Comparison of ENCODE assay signal across 8 mouse cellular contexts in genomic region chr7:122969231-122970032, GRCm38 (mm10). TPM values are rescaled to one million over a fixed set of nuclear protein-coding genes. Genes with fewer than 3 reads are reported as not detected.
DNase-seq lines count a peak whose midpoint lies in the region; ATAC-seq lines count a peak whose summit lies in the region.

No protein-coding gene starts in this region.

- peak overlapping the region; percentile 100 for H3K9ac ChIP-seq in intestine, embryonic 14.5 days (ENCODE audit: low read length)

- no peaks in the 10 kb centered on the region for H3K27me3 ChIP-seq in intestine, embryonic 14.5 days (replicated peaks; ENCODE audit: control insufficient read depth, insufficient read depth, low read length)

- WGBS in intestine, embryonic 14.5 days, result under 1% methylated on average over 62 of the region's 62 CpGs

- DNase-seq in adipocyte (ENCODE audit: low spot score), result peak; percentile 86
- DNase-seq in embryo, embryonic 10 days (ENCODE audit: low spot score), result peak; percentile 93
- peak; percentile 93 for DNase-seq in gastrocnemius, postnatal 14 days
- DNase-seq in intestine, embryonic 14.5 days (ENCODE audit: low spot score), result peak; percentile 92
- peak; percentile 95 to 97 for DNase-seq in left cerebral cortex, postnatal 14 days (ENCODE audit: low spot score in 2 of 2)
- DNase-seq in mesoderm, embryonic 11.5 days (ENCODE audit: low read depth, low spot score), result peak; percentile 98
- DNase-seq in right cerebral cortex, postnatal 36 days (ENCODE audit: low spot score in 2 of 2), result peak; percentile 91 to 93
- DNase-seq in yolk sac, embryonic 10.5 days (ENCODE audit: low spot score), result peak; percentile 89

- intact Hi-C loops in gastrocnemius, postnatal 14 days (cut with DNase I; ENCODE audit: low total_unique reads), result no loop called here
- intact Hi-C loops in left cerebral cortex, postnatal 14 days (cut with DNase I), result no loop called here

- H3K4me1 ChIP-seq in intestine, embryonic 14.5 days (replicated peaks; ENCODE audit: control insufficient read depth, insufficient read depth, low read length), result peaks cover 22% of the 10 kb centered on the region

- no peaks in the 10 kb centered on the region for H3K9me3 ChIP-seq in intestine, embryonic 14.5 days (ENCODE audit: control insufficient read depth, low read length)

- peak overlapping the region; percentile 65 for H3K4me2 ChIP-seq in intestine, embryonic 14.5 days (ENCODE audit: low read length)

- peak overlapping the region; percentile 95 for H3K4me3 ChIP-seq in intestine, embryonic 14.5 days (ENCODE audit: low read depth, low read length)

- ATAC-seq in intestine, embryonic 14.5 days (replicated peaks; ENCODE audit: low FRiP score, low TSS enrichment, low read depth), result peak; percentile 97

- peaks cover 13% of the 10 kb centered on the region; the same call in 1 of the 2 replicates for H3K36me3 ChIP-seq in intestine, embryonic 14.5 days (ENCODE audit: control insufficient read depth, insufficient read depth, low read length)

- peak overlapping the region; percentile 94 for H3K27ac ChIP-seq in intestine, embryonic 14.5 days (ENCODE audit: low read depth)

RNA-seq across cellular contexts. Expression of gene Rbbp6, which starts 3.9 kb away (rescaled TPM):
- 10 to 100 TPM; 22.9 to 23.4 TPM for total RNA-seq in gastrocnemius, postnatal 14 days (2021)
- 30.2 and 32.6 TPM in 2 replicates for polyA plus RNA-seq in intestine, embryonic 14.5 days (2014; fragmentation: Nextera tagmentation; extraction: Ambion mirVana)
- total RNA-seq in left cerebral cortex, postnatal 14 days (2021), result 10 to 100 TPM; 62.2 to 62.9 TPM

Comparison
In these comparisons a context has a peak if more than half of its experiments do, and no peak if none do; other contexts are left out.
1. Peak in every context shown above with its lines: DNase-seq, ATAC-seq, H3K4me3 ChIP-seq and H3K27ac ChIP-seq.